Mouse (Mus musculus) liver, embryonic 14.5 days (tissue): ENCODE data around the gene Slc25a15.

Experiments used
- CTCF ChIP-seq: IDR thresholded peaks from 2 replicates; pipeline ENCODE4 v1.5.1; 2016; ENCODE audit warnings: antibody characterized with exemption, low read depth, control low read depth
- EP300 ChIP-seq: IDR thresholded peaks from 2 replicates; pipeline ENCODE4 v1.6.1; 2016; ENCODE audit warnings: antibody characterized with exemption, low read depth

DNA sequence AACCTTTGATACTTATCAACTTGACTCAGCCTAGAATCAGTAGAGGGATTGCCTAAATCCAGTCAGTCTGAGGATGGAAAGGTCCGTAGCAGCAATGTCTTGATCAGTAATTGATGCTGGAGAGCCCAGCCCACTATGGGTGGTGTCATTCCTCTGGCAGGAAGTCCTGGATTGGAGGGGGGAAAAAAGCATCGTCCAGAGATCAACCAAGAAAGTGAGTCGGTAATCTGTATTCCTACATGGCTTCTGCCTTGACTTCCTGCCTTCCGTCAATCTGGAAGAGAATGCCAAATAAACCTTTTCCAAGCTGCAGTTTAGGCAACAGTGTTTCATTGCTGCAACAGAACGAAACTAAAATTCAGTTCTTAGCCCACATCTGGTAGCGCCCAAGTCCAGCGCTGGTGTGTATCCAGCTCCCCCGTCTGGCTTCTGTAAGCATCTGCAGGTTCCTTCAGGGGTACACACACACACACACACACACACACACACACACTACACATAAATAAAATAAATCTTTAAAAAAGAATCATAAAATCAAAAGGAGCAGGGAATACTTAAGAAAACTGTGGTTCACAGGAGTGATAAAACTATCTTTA is 986 bp upstream of the Slc25a15 start:
- TF ChIP-seq CTCF (no peak; the same call in 1 of the 2 replicates), EP300 (no peak)
